17 mouse cellular contexts compared by ENCODE assay signal in genomic region chr1:75596906-75597305, GRCm38 (mm10). TPM values are rescaled to one million over a fixed set of nuclear protein-coding genes. Genes with fewer than 3 reads are reported as not detected.
A peak's percentile ranks its signal among the peaks of the same experiment; 100 is the strongest.
DNase-seq lines count a peak whose midpoint lies in the region; TF ChIP-seq lines count a peak whose summit lies in the region.
"Had no signal": no experiment of that assay in that cellular context is flagged by ENCODE, and none has a peak within 500 bp of the region (broad histone marks: within the 10 kb centered on the region; RNA-seq: fewer than 3 reads in every experiment).

No protein-coding gene starts in this region.

- H3K4me3 ChIP-seq in gastrocnemius, adult 2 months = no peak overlapping the region
- H3K4me3 ChIP-seq: embryonic facial prominence, embryonic 13.5 days; forebrain, embryonic 13.5 days; heart, embryonic 15.5 days; hindbrain, embryonic 13.5 days; megakaryocyte, embryonic 14.5 days; midbrain, embryonic 13.5 days had no signal

- TF ChIP-seq CTCF in gastrocnemius, adult 2 months (IDR thresholded peaks at IDR 0.05) = peak; percentile 10; the same call in 1 of the 2 replicates

- intact Hi-C loops in gastrocnemius, adult 2 months (cut with DNase I) = loop anchor here (1.0 kb wide), 1 partner anchor 120 kb away; no protein-coding TSS in a partner anchor
- intact Hi-C loops in heart, postnatal 36 days (cut with DNase I) = loop anchor here (1.0 to 5.0 kb wide), 4 partner anchors 38 to 255 kb away; no protein-coding TSS in a partner anchor

- DNase-seq in gastrocnemius, adult 2 months = peak; percentile 33
- DNase-seq in gastrocnemius, adult 8-10 months (ENCODE audit: low spot score in 2 of 2) = no peak
- peak; percentile 8 for DNase-seq in lung, postnatal 10 days
- DNase-seq in lung, postnatal 25 days (ENCODE audit: low spot score) = no peak
- DNase-seq in heart, adult 9 months (ENCODE audit: low spot score in 2 of 2) = peak; percentile 60
- peak; percentile 23 to 36 for DNase-seq in heart, postnatal 36 days
- no peak for DNase-seq in spleen, postnatal 14 days (ENCODE audit: low spot score in 2 of 2)
- no peak for DNase-seq in frontal cortex, postnatal 14 days (ENCODE audit: low spot score in 2 of 2)
- DNase-seq: adrenal gland, adult 8-10 months had no signal

- H3K27ac ChIP-seq in gastrocnemius, adult 2 months = no peak overlapping the region
- H3K27ac ChIP-seq: embryonic facial prominence, embryonic 13.5 days; forebrain, embryonic 13.5 days; heart, embryonic 15.5 days; hindbrain, embryonic 13.5 days; midbrain, embryonic 13.5 days had no signal

RNA-seq across cellular contexts. Expression of gene Slc4a3, which starts 50.8 kb away (rescaled TPM):
- total RNA-seq in gastrocnemius, adult 2 months (2021) = 10 to 100 TPM in 1 of 2 experiments, 1 to 10 TPM in 1; 7.2 to 11.9 TPM
- 1 to 10 TPM; 4.8 to 9.8 (median 7.4) TPM for total RNA-seq in gastrocnemius, adult 8-10 months (2022)
- total RNA-seq in heart, postnatal 36 days (2021) = 100 to 1,000 TPM; 233 to 249 TPM
- total RNA-seq: monocyte, adult 5-6 weeks; neutrophil, adult 5-6 weeks had no signal

Comparison
In these comparisons a context has a peak if more than half of its experiments do, and no peak if none do; other contexts are left out.
1. DNase-seq: peak in gastrocnemius, adult 2 months (single experiment), lung, postnatal 10 days (single experiment), heart, adult 9 months (2 of 2) and heart, postnatal 36 days (2 of 2); none in gastrocnemius, adult 8-10 months (0 of 2), lung, postnatal 25 days (single experiment), spleen, postnatal 14 days (0 of 2) and frontal cortex, postnatal 14 days (0 of 2).
2. RNA of gene Slc4a3, which starts 50.8 kb away (total RNA-seq): 233 to 249 TPM in heart, postnatal 36 days; 7.2 to 11.9 TPM in gastrocnemius, adult 2 months and 4.8 to 9.8 TPM in gastrocnemius, adult 8-10 months; every median in the first group is over 10 times any median in the second.